Mouse (Mus musculus) testis, postnatal 10 days (tissue): Measurements from ENCODE around the gene Yeats2.
"Not testable (repeated sequence)": the region's sequence is repeated elsewhere in the genome, so short reads cannot be mapped to it uniquely, and the experiment has no call there.

ENCODE experiments used
- DNase-seq: peaks from one replicate; pipeline ENCODE4 v3.0.0; 2021; ENCODE audit warnings: low spot score

Yeats2 gene

DNA sequence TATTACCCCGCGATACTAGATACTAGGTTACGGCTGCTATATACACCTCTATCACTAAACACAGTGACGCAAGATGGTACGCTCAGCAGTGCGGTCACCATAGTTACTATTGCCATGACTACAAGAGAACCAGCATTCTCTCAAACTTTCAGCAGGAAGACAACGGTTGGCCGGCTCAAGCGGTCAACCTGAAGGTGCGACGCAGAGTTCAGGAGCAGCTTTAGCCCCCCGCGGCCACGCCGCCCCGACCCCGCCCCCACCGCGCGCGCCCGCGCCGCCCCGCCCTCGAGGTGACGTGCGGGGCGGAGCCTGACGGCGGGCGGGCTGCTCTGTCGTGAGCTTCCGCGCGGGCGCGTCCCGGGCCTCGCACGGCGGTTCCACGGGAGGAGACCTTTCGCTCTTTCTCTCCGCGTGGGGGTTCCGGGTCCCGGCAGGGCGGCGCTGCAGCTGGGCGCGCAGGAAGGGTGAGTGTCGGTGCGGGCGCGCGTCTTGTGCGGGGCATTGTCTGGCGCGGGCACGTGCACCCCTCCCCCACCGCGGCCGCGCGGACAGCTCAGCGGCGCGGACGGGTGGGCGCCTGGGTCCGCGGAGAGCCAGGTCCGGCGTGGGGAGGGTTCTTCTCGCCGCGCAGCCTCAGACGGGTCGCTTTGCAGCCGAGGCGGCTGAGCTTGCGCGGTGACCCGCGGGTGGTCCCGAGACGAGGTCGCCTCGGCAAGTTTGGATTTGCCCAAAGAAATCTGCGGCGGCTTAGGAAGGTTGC, at the start of gene Yeats2:
Gene Yeats2, plus strand, starts transcription at position 292 of the 760 bp plus-strand sequence.
- peak; percentile 88 for DNase-seq

DNA sequence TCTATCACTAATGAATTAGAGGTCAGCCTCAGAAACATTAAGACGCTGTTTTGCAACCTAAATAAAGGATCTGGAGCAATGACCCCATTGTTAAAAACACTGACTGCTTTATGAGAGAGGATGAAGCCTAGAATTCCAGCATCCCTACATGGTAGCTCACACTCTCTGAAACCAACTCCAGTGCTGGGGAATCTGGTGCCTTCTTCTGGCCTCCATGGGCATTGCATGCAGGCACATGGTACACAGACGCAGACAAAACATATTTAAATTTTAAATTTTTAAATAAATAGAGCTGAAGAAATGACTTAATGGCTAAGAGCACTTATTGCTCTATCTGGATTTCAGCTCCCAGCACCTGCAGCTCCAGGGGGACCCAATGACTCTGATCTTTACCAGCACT, 44.9 kb upstream of the Yeats2 start:
- DNase-seq: no peak

DNA sequence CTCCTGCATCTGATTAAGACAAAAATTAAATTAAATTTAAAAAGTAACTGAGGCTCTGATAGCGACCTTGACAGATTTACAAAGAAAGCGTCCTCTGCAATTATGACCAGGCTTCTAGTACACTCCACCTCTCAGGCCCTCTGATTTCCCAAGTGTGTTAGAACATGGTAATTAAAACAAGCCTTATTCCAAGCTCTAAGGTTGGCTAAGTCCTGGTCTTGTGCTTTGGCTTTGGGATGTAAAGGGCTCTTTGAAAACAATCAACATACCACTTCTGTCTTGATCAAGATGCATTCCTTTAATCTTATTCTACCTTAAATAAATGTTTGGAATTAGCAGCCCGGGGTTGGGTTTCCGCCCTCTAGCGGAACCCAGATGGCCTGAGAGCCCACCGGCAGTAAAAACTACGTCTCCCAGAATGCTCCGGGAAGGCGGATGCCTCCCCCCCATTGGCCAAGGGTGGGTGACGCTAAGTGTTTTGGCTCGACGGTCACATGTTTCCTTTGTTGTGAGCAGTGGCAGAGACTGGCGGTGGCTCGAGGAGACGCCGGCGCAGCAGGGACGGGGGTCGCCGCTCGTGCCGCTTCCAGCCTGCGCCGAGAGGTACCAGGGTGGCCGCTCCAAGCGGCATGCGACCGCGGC, 43.7 kb upstream of the Yeats2 start, which contains the start of gene Klhl24:
Gene Klhl24, plus strand, starts transcription at position 474 of the 642 bp plus-strand sequence.
- DNase-seq: peak; percentile 89

GRCm38 (mm10) chr16:20097711-20098374, 43.0 kb upstream of the Yeats2 start:
- peak; percentile 90 for DNase-seq

- DNase-seq: no peak
These were observed 42.5 kb upstream of the Yeats2 start for GRCm38 (mm10) chr16:20098375-20098727.

- DNase-seq: peak; percentile 49
These were observed 41.8 kb upstream of the Yeats2 start for GRCm38 (mm10) chr16:20098866-20099629.

DNA sequence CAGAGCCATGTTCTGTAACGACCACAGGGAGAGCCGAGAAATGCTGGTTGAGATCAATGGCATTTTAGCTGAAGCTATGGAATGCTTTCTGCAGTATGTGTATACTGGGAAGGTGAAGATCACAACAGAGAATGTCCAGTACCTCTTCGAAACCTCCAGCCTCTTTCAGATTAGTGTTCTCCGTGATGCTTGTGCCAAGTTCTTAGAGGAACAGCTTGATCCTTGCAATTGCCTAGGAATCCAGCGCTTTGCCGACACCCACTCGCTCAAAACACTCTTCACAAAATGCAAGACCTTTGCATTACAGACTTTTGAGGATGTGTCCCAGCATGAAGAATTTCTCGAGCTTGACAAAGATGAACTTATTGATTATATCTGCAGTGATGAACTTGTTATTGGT, 33.9 kb upstream of the Yeats2 start:
- DNase-seq: no peak

- no peak for DNase-seq
These were observed 31.9 kb upstream of the Yeats2 start for GRCm38 (mm10) chr16:20108961-20109360.

DNA sequence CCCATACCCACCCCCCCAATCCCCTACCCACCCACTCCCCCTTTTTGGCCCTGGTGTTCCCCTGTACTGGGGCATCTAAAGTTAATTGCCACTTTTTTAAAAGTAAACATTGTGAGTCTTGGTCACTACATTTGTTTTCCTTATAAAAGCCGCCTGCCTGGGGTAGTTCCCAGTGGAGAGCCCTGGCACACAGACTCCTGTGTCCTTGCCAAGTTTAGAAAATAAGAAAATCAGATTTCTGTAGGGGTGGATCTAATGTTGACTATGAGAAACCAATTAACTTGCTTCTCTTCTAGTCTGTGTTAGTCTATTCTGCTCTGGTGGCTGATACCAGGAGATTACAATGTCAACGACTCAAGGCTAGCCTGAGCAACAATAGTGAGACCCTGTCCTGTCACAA, 28.2 kb upstream of the Yeats2 start:
- DNase-seq: no peak

GRCm38 (mm10) chr16:20116069-20116468, 24.8 kb upstream of the Yeats2 start:
- DNase-seq: no peak

DNA sequence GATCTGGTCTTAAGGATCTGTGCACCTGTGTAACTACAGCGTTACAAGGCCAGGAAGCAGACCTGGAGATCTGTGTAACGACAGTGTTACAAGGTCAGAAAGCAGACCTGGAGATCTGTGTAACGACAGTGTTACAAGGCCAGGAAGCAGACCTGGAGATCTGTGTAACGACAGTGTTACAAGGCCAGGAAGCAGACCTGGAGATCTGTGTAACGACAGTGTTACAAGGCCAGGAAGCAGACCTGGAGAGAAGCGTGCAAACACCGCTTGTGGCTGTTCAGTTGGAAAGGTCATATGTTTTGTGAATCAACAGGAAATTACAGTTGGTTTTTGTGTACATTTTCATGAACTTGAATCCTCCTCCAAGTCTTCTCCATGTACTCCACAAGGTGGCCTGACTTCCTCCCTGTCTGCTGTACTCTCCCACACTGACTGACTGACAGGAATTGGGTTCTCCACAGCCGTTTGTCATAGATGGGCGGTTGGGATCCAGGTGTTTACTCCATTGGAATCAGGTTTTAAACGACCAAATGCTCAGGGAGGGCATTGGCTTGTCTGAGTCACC, 14.5 kb upstream of the Yeats2 start:
- not testable (repeated sequence) for DNase-seq

GRCm38 (mm10) chr16:20130397-20130796, 10.5 kb upstream of the Yeats2 start:
- no peak for DNase-seq

DNA sequence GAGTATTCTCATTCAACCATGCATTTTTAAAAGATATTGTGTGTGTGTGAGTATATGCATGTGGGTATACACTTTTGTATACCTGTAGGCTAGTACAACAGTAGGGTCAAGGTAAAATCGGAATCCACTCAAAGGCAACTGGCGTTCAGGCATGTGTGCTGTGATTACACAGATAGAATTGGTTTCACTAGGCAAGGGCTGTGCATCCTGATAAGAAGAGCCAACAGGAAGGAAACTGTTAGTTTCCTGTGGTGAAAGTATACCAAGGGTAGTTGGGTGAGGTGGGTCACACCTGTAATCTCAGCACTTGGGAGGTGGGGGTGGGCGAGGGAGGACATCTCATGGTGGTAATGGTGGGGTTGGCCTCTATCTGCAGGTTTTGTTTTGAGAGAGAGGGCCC, 3.7 kb downstream of the Yeats2 start:
- DNase-seq: no peak

- no peak for DNase-seq
These were observed 11.1 kb downstream of the Yeats2 start for GRCm38 (mm10) chr16:20151991-20152390.

DNA sequence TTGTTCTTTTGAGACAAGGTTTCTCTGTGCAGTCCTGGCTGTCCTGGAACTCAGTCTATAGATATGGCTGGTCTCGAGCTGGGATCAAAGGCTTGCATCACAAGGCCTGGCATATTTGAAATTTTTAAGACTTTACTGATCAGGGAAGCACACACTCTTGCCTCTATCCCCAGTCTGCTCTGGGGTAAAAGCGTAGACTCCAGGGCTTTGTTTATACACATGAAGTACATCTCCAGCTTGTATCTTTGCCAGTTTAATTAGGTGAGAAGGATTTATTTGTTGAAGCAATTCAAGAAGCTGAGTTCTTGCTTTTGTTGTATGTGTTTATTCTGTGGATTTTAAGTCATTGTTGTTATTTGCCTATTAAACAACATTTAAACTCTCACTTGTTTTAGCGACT, 12.9 kb downstream of the Yeats2 start:
- no peak for DNase-seq

GRCm38 (mm10) chr16:20160130-20160529, 19.3 kb downstream of the Yeats2 start:
- DNase-seq: no peak

DNA sequence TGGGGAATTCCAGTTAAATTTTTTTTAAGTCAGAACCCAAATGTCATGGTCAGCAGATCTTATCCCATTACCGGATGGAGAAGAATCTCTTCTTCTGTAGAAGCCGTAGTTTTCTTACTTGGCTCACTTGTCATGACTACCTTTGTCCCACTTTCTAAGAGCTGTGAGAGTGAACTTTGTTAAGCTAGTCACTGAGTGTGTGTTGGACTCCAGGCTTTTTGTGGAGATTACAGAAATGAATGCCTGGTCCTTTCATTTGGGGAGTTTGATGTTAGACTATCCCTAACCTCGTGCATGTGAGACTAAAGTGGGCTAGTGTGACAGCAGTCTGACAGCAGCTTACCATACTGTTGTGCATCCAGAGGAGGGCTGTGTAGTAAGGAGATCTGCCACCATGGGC, 28.2 kb downstream of the Yeats2 start:
- DNase-seq: no peak

DNA sequence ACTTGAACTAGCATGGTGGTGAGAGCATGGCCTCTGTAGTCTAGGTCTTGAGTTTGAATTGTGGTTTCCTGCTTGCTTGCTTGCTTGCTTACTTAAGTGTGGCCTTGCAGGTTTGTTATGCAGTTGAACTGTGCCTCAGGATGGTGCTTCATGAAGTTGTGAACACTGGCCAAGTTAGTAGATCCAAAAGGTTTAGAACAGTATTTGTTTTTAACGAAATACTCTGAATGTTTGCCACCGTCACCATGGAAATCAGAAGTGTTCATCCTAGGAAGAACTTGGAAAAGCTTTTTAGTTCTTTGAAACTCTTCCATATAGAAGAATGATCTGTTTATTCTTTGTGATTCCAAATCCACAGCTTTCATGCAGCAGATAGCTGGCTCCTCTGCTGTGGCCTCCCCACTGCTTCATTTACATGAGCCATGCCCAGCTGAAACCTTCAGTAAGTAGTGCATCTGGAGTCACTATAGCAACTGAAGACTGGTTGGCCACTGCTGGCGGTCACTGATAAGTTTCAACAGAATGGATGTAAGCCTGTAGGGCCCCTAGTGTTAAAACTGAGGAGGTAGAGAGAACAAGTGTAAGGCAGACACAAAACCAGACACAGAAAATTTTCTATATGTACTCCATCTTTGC, 28.7 kb downstream of the Yeats2 start:
- no peak for DNase-seq

GRCm38 (mm10) chr16:20179406-20180175, 38.7 kb downstream of the Yeats2 start:
- DNase-seq: no peak

- no peak for DNase-seq
These were observed 44.5 kb downstream of the Yeats2 start for GRCm38 (mm10) chr16:20185368-20185767.
